Mouse (Mus musculus) spleen, postnatal 36 days (tissue): ENCODE data around the gene Abl1.
A peak's percentile ranks its signal among the peaks of the same experiment; 100 is the strongest.
"Not testable (repeated sequence)": the region's sequence is repeated elsewhere in the genome, so short reads cannot be mapped to it uniquely, and the experiment has no call there.

Experiments used
- DNase-seq, 2 experiments: peaks; one replicate each; pipeline ENCODE4 v3.0.0; 2022; ENCODE audit warnings: low spot score in 2 of 2, mixed read lengths in 1 of 2

Abl1 gene

GRCm38 (mm10) chr2:31688074-31688925, at the start of gene Abl1:
Abl1 (plus strand) TSS chr2:31688376.
- peak; percentile 96 for DNase-seq

DNA sequence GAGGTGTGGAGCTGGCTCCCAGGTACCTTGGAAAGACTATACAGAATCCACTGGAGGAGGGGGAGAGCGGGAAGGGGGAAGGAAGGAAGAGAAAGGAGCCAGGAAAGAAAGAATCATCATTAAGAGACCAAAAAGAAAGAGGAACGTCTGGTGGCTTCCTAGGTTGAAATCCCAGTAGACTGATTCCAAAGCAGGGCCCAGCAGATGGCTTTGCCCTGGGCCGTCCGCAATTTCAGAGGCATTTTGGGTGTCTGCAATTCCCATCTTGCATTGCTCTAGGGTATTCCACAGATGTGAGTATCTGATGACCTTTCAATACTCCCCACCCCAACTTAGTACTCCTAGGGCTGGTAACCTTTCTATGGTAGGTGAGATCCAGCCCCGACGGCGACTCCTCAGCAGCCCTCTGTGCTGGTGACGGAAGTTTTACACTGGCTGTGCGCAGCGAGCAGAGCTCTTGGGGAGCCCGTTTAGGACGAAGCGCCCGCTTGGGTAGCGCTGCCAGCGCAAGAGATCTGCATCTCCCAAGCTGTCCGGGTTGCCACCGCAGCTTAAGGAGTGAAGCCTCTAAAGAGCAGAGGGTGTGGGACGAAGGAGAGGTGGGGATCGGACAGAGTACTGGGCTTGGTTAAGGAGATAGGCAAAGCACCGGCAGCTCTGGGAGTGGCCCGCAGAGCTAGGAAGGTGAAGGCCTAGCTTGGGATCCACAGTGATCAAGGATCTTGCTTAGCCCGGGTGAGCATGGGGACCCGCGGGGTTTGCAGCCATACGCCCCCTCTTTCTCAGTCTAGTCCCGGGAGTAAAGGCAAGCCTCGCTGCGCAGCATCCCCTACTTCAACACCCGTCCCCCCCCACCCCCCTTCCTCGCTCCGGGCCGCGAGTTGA, 49.4 kb upstream of the Abl1 start:
- DNase-seq: no peak

GRCm38 (mm10) chr2:31639466-31639760, 48.8 kb upstream of the Abl1 start:
- DNase-seq: no peak

GRCm38 (mm10) chr2:31639901-31640608, 48.1 kb upstream of the Abl1 start, which contains the start of gene Prdm12:
Prdm12 (plus strand) TSS chr2:31640037.
- DNase-seq: no peak

DNA sequence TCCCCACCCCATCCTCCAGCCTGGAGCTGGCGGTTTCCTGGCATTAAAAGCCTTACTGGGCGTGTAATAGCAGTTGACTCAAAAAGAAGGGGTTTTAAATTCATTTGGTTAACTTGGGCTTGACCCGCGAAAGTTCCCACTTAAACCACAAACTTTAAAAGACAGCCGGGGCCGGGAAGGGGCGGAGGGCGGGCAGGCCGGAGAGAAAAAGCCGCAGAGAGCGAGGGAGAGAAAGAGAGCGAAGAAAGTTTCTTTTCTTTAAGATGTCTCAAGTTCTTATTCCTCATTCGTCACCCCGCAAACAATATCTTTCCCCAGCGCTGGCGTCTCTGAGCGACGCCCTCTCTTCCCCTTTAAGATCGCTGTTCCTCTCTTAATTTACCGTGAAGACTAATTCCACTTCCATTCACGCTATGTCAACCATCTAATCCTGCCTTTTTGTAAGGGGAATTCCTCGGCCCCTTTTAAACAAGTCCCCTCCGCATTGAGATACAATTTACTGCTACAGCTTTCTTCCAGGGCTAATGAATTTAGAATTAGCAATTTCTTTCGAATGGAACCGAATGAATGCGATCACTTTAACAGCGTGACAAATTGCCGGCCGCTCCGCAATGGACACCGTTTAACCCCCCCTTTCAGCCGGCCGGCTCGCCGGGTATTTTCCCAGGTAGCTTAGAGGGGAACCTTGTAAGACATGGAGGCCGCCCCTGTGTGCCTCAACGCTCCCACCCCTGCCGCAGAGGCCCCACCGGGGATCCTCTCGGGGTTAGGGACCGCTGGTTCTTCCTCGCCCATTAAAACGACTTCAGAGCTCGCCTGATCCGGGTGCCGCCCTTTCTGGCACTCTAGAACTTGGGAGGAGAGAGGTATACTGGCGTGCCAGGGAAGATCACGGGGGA, 47.3 kb upstream of the Abl1 start:
- no peak for DNase-seq

GRCm38 (mm10) chr2:31641508-31641830, 46.7 kb upstream of the Abl1 start:
- DNase-seq: no peak

DNA sequence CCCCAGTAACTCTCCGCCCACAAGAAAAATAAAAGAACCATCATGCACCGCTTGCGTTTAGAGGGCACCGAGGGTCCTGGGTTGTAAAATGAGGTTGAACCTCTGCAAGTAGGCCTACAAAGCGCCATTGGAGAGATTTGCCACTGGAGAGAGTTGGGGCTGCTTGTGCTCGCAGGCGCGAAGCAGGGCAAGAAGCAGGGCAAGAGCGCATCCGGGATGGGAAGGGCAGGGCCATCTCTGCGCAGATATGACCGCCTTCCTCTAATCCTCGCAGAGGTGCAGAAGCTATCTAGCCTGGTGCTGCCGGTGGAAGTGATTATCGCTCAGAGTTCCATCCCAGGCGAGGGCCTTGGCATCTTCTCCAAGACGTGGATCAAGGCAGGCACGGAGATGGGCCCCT, 46.2 kb upstream of the Abl1 start:
- DNase-seq: no peak

DNA sequence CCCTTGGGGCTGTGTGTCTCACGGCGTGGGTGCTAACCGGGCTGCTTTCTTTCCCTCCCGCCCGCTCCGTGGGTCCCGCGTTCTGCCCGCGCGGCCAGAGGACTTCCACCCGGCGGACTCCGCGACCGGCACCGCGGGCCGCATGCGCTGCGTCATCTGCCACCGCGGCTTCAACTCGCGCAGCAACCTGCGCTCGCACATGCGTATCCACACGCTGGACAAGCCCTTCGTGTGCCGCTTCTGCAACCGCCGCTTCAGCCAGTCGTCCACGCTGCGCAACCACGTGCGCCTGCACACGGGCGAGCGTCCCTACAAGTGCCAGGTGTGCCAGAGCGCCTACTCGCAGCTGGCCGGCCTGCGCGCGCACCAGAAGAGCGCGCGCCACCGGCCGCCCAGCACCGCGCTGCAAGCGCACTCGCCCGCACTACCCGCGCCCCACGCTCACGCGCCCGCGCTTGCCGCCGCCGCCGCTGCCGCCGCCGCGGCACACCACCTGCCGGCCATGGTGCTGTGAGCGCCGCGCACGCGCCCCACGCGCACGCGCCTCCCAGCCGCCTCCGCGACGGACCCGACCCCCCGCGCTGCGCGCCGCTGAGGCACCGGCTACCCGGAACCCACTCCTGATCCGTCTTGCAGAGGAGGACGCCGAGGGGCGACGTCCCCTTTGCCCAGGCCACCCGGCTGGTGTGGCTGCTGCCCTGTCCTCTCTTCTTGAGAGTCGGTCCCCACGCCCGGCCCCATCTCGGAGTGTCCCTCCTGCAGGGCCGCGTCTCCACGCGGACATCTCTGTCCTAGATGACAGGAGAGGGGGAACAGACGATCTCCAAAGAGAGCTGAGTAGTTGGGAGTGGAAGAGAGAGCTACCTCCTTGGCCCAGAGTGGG, 34.0 kb upstream of the Abl1 start:
- peak in 1 of 2 experiments; percentile 10 for DNase-seq

DNA sequence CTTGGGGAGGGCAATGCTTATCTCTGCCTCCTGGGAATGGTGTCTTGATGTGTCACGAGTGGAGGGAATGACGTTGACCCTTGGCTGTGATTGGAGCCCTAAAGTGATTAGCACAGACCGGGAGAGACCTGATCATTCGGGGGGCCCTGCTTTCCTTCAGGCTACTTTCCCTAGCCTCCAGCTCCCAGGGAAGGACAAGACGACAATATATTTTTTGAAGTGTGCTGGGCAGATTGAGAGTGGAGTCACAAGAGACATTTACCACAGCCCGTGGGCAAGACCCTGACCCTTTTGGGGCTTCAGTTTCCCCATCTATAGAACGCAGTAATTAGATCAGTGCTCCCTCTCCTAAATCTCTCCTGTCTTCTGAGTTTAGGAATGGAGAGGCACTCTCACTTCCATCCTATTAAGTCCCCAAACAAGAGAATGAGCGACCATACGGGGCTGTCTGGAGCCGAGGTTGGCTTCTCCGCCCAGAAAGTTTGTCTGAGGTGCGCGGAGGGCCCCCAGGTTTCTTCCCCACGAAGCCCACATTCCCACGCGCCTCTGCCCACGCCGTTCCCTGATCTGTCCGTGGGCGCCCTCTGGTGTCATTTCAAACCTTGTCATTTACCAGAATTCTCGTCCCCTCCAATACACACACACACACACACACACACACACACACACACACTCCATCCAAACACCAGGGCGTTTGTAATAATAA, 33.2 kb upstream of the Abl1 start:
- DNase-seq: no peak

DNA sequence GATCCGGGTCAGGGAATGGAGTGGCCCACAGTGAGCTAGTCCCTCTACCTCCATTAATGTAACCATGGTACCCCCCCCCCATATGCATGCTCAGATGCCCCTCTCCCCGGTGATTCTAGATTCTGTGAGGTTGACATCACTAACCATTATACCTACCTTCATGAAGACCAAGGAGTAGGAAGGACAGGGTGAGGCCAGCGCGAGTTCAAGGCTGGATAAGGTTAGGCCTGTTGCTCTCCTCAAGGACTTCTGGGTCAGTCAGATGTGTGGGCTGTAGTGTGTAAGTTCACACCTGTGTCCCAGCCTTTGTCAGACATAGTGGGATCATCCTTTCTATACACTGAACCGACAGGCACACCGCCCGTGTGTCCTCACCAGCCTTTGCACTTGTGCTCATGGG, 31.8 kb upstream of the Abl1 start:
- no peak for DNase-seq

- DNase-seq: no peak
Measured at GRCm38 (mm10) chr2:31662939-31663803, 25.0 kb upstream of the Abl1 start.

DNA sequence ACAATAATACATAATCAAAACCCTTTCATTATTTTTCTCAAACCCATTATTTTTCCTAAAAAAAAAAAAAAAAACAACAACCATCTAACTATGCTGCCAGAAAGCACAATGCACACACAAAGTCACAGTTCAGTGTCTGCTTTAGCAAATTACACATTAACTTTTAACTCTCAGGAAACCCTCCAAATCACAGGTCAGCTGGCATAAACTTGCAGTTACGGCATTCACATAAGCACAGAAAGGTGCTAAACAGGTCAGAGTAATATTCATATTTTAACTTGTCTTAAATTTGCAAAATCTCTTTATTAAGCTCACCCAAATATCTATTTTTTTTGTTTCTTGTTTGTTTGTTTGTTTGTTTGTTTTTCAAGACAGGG, 24.4 kb upstream of the Abl1 start:
- DNase-seq: no peak

DNA sequence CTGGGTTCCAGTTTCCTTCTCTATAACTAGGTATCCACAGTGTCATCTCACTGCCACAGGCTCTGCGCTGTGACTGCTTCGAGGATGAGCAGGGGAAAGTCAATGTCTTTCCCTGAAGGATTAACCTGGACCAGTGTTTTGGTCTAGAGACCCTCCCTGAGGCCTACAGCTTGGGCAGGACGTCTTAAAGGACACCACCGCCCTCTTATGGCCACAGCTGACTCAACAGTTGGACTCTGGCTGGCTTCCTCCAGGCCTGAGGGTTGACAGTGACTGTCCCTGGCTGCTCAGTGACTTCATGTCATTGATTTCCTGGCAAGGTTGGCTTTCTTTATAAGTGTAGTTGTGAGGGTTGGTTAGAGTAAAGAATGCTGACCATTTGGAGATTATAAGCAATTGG, 20.8 kb upstream of the Abl1 start:
- no peak for DNase-seq

DNA sequence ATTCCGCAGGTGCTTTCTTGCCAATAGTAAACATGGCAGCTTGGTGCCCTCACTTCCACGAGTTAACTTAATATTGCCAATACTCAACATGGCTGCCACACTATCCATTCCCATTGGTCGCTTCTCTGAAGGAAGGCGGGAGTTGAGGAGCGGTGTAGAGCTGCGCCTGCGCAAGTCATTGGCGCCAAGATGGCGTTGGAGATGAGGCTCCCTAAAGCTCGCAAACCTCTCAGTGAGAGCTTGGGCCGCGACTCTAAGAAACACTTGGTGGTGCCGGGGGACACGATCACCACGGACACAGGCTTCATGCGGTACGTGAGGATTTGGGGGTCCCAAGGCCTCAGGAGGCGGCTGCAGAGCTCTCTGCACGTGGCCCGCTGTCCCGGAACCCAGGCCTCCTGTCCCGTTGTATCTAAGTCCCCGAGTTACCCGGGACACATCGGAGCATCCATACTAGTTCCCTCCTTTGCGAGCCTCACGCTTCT, 17.6 kb upstream of the Abl1 start, which contains the start of gene Exosc2:
Gene Exosc2 (plus strand): TSS at position 165 of the 485 bp plus-strand sequence.
- DNase-seq: peak; percentile 90 to 94

DNA sequence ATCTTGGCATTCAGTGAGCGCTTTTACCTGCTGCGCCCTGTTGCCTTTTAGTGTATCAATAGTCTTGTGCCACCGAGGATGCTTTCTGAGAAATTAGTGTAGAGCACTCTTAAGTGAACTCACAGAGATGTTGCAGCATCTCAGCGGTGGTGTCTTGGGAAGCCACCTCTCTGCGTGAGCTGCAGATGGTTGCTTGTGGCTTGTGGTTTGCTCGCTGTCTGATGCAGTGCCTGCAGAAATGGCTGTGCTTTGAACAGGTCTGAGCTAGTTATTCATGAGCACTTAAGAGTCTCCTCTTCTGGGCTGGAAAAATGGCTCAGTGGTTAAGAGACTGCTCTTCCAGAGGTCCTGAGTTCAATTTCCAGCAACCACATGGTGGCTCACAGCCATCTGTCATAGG, 9.5 kb upstream of the Abl1 start:
- no peak for DNase-seq

- not testable (repeated sequence) for DNase-seq
Measured at GRCm38 (mm10) chr2:31681051-31681707, 7.0 kb upstream of the Abl1 start.

GRCm38 (mm10) chr2:31681731-31682235, 6.4 kb upstream of the Abl1 start:
- DNase-seq: no peak

GRCm38 (mm10) chr2:31683666-31684065, 4.5 kb upstream of the Abl1 start:
- peak; percentile 28 to 49 for DNase-seq
